16 mouse cellular contexts compared by ENCODE assay signal in genomic region chr10:81615486-81615885, GRCm38 (mm10). TPM values are rescaled to one million over a fixed set of nuclear protein-coding genes. Genes with fewer than 3 reads are reported as not detected.
DNase-seq lines count a peak whose midpoint lies in the region; ATAC-seq and TF ChIP-seq lines count a peak whose summit lies in the region.
"Had no signal": no experiment of that assay in that cellular context is flagged by ENCODE, and none has a peak within 500 bp of the region (broad histone marks: within the 10 kb centered on the region; RNA-seq: fewer than 3 reads in every experiment).

No protein-coding gene starts in this region.

- H3K9ac ChIP-seq in kidney, embryonic 15.5 days: no peak overlapping the region
- H3K9ac ChIP-seq in ES-Bruce4 (ENCODE audit: low read depth, poor library complexity, severe bottlenecking): peak overlapping the region; percentile 16; the same call in 1 of the 2 replicates
- H3K9ac ChIP-seq in limb, embryonic 11.5 days (ENCODE audit: low read length): no peak overlapping the region
- H3K9ac ChIP-seq: heart, embryonic 13.5 days; liver, embryonic 14.5 days had no signal

- peaks cover 5% of the 10 kb centered on the region; the same call in 1 of the 2 replicates for H3K4me1 ChIP-seq in kidney, embryonic 15.5 days
- H3K4me1 ChIP-seq in ES-Bruce4 (ENCODE audit: control insufficient read depth, insufficient read depth, low read length): peaks cover 7% of the 10 kb centered on the region
- no peaks in the 10 kb centered on the region for H3K4me1 ChIP-seq in limb, embryonic 11.5 days (ENCODE audit: control insufficient read depth, insufficient read depth, low read length)
- H3K4me1 ChIP-seq: heart, embryonic 13.5 days had no signal

- TF ChIP-seq POLR2A in ES-Bruce4 (IDR thresholded peaks at IDR 0.05; ENCODE audit: insufficient read depth, low read length): no peak

- TF ChIP-seq CTCF in ES-Bruce4 (IDR thresholded peaks at IDR 0.05; ENCODE audit: low read depth, low read length): no peak

- peaks cover 5% of the 10 kb centered on the region; the same call in 1 of the 2 replicates for H3K9me3 ChIP-seq in kidney, embryonic 15.5 days (replicated peaks)
- H3K9me3 ChIP-seq in ES-Bruce4 (replicated peaks; ENCODE audit: control insufficient read depth, insufficient read depth, low read length, poor library complexity, severe bottlenecking): no peaks in the 10 kb centered on the region
- H3K9me3 ChIP-seq in limb, embryonic 11.5 days (ENCODE audit: control insufficient read depth, low read length): no peaks in the 10 kb centered on the region

- no peaks in the 10 kb centered on the region for H3K36me3 ChIP-seq in kidney, embryonic 15.5 days
- no peaks in the 10 kb centered on the region for H3K36me3 ChIP-seq in ES-Bruce4 (ENCODE audit: control insufficient read depth, insufficient read depth, low read length, poor library complexity, severe bottlenecking)
- no peaks in the 10 kb centered on the region for H3K36me3 ChIP-seq in limb, embryonic 11.5 days (ENCODE audit: control insufficient read depth, insufficient read depth, low read length)
- H3K36me3 ChIP-seq: heart, embryonic 13.5 days had no signal

- no peak for DNase-seq in kidney, postnatal 25 days
- DNase-seq in embryo, embryonic 10.5 days (ENCODE audit: low spot score): peak; percentile 58
- peak; percentile 74 for DNase-seq in limb, embryonic 11.5 days (ENCODE audit: low spot score)
- DNase-seq: B cell, adult 2 months; cerebellum, adult 11 months; kidney, adult 2 months; lung, postnatal 4 days; right cerebral cortex, adult 18-20 months had no signal

- peak; percentile 90; the same call in 1 of the 2 replicates for TF ChIP-seq EP300 in ES-Bruce4 (IDR thresholded peaks at IDR 0.05; ENCODE audit: insufficient read depth, low read depth, low read length)

- peak; percentile 63; the same call in 1 of the 2 replicates for ATAC-seq in kidney, embryonic 15.5 days (replicated peaks; ENCODE audit: low FRiP score)
- ATAC-seq in limb, embryonic 11.5 days (ENCODE audit: insufficient number of reproducible peaks, low FRiP score, low TSS enrichment, low read depth): peak; percentile 67
- ATAC-seq in monocyte, adult 5-6 weeks (replicated peaks; ENCODE audit: insufficient number of reproducible peaks, low FRiP score, low TSS enrichment, poor library complexity, severe bottlenecking): no peak
- ATAC-seq in megakaryocyte-erythroid progenitor cell, adult 5-6 weeks (replicated peaks; ENCODE audit: low FRiP score, low TSS enrichment, poor library complexity, severe bottlenecking): no peak
- ATAC-seq in inflammation-experienced regulatory T-cells, adult 6 months: no peak

- no peaks in the 10 kb centered on the region for H3K27me3 ChIP-seq in kidney, embryonic 15.5 days
- H3K27me3 ChIP-seq in ES-Bruce4 (ENCODE audit: control insufficient read depth, insufficient read depth, low read length, poor library complexity, severe bottlenecking): no peaks in the 10 kb centered on the region
- H3K27me3 ChIP-seq in limb, embryonic 11.5 days (ENCODE audit: control insufficient read depth, insufficient read depth, low read length): no peaks in the 10 kb centered on the region
- H3K27me3 ChIP-seq: heart, embryonic 13.5 days had no signal

- no peak overlapping the region for H3K4me3 ChIP-seq in kidney, embryonic 15.5 days (replicated peaks)
- H3K4me3 ChIP-seq in ES-Bruce4 (ENCODE audit: low read depth, low read length): peak overlapping the region; percentile 28
- H3K4me3 ChIP-seq in limb, embryonic 11.5 days (ENCODE audit: low read depth, low read length): no peak overlapping the region
- H3K4me3 ChIP-seq: heart, embryonic 13.5 days had no signal

- no peak overlapping the region for H3K4me2 ChIP-seq in kidney, embryonic 15.5 days
- no peak overlapping the region; the same call in 1 of the 2 replicates for H3K4me2 ChIP-seq in limb, embryonic 11.5 days (ENCODE audit: low read depth, severe bottlenecking)
- H3K4me2 ChIP-seq: heart, embryonic 13.5 days had no signal

- WGBS in kidney, embryonic 15.5 days: 32% methylated on average over 6 of the region's 6 CpGs
- 50% methylated on average over 6 of the region's 6 CpGs for WGBS in limb, embryonic 11.5 days

- 0 out of 2 replicates have a peak overlapping the region, but pooled peaks have one; percentile 39 for H3K27ac ChIP-seq in kidney, embryonic 15.5 days
- H3K27ac ChIP-seq in ES-Bruce4 (ENCODE audit: insufficient read depth, low read length): peak overlapping the region; percentile 84
- H3K27ac ChIP-seq in limb, embryonic 11.5 days (replicated peaks; ENCODE audit: low read depth, low read length): peak overlapping the region; percentile 38; the same call in 1 of the 2 replicates
- H3K27ac ChIP-seq: heart, embryonic 13.5 days; liver, embryonic 14.5 days; stomach, postnatal 0 days had no signal

RNA-seq across cellular contexts. Expression of gene BC025920, which starts 9.4 kb away (rescaled TPM):
- polyA plus RNA-seq in kidney, embryonic 15.5 days (2015; fragmentation: Nextera tagmentation; extraction: Ambion mirVana): 0.62 and 0.84 TPM in 2 replicates
- polyA plus RNA-seq in ES-Bruce4 (2011; ENCODE audit: insufficient read depth, insufficient read length, low read depth, missing spikeins): 3.2 and 3.9 TPM in 2 replicates
- polyA plus RNA-seq in limb, embryonic 11.5 days (2014; fragmentation: Nextera tagmentation; extraction: Ambion mirVana): 0.63 and 1.5 TPM in 2 replicates
- total RNA-seq in monocyte, adult 5-6 weeks (2017): 0.75 to 2.4 TPM (median 1.8 TPM) in 3 replicates
- total RNA-seq in megakaryocyte-erythroid progenitor cell, adult 5-6 weeks (2014; fragmentation: Nextera tagmentation): 3.4 and 4.5 TPM in 2 replicates
- total RNA-seq in megakaryocyte-erythroid progenitor cell, adult 5-6 weeks (2017): 2.8 and 4.6 TPM in 2 replicates
- polyA plus RNA-seq in inflammation-experienced regulatory T-cells, adult 6 months (2017; shearing (Covaris generic)): 1 to 10 TPM in 2 of 3 experiments, under 1 TPM in 1; 0.69 to 5.2 (median 4.1) TPM

RNA-seq across cellular contexts. Expression of gene Sirt6, which starts 12.1 kb away (rescaled TPM):
- polyA plus RNA-seq in kidney, embryonic 15.5 days (2015; fragmentation: Nextera tagmentation; extraction: Ambion mirVana): 40.0 and 42.8 TPM in 2 replicates
- 15.0 and 16.6 TPM in 2 replicates for polyA plus RNA-seq in ES-Bruce4 (2011; ENCODE audit: insufficient read depth, insufficient read length, low read depth, missing spikeins)
- polyA plus RNA-seq in limb, embryonic 11.5 days (2014; fragmentation: Nextera tagmentation; extraction: Ambion mirVana): 46.2 and 46.5 TPM in 2 replicates
- 4.8 to 5.8 TPM (median 5.0 TPM) in 3 replicates for total RNA-seq in monocyte, adult 5-6 weeks (2017)
- total RNA-seq in megakaryocyte-erythroid progenitor cell, adult 5-6 weeks (2014; fragmentation: Nextera tagmentation): 13.7 and 18.3 TPM in 2 replicates
- 2.1 and 5.5 TPM in 2 replicates for total RNA-seq in megakaryocyte-erythroid progenitor cell, adult 5-6 weeks (2017)
- polyA plus RNA-seq in inflammation-experienced regulatory T-cells, adult 6 months (2017; shearing (Covaris generic)): 10 to 100 TPM; 23.3 to 26.7 (median 24.3) TPM

RNA-seq across cellular contexts. Expression of gene Ankrd24, which starts 12.9 kb away (rescaled TPM):
- 15.2 and 17.3 TPM in 2 replicates for polyA plus RNA-seq in kidney, embryonic 15.5 days (2015; fragmentation: Nextera tagmentation; extraction: Ambion mirVana)
- 14.2 and 16.1 TPM in 2 replicates for polyA plus RNA-seq in ES-Bruce4 (2011; ENCODE audit: insufficient read depth, insufficient read length, low read depth, missing spikeins)
- polyA plus RNA-seq in limb, embryonic 11.5 days (2014; fragmentation: Nextera tagmentation; extraction: Ambion mirVana): 4.3 and 5.5 TPM in 2 replicates
- 0.38 to 3.9 TPM (median 1.1 TPM) in 3 replicates for total RNA-seq in monocyte, adult 5-6 weeks (2017)
- 7.7 and 10.4 TPM in 2 replicates for total RNA-seq in megakaryocyte-erythroid progenitor cell, adult 5-6 weeks (2014; fragmentation: Nextera tagmentation)
- 2.1 and 3.0 TPM in 2 replicates for total RNA-seq in megakaryocyte-erythroid progenitor cell, adult 5-6 weeks (2017)
- 1 to 10 TPM in 1 of 3 experiments, under 1 TPM in 2; 0.72 to 1.3 (median 0.90) TPM for polyA plus RNA-seq in inflammation-experienced regulatory T-cells, adult 6 months (2017; shearing (Covaris generic))

RNA-seq across cellular contexts. Expression of gene Tle6, which starts 14.6 kb away (rescaled TPM):
- 15.6 and 16.8 TPM in 2 replicates for polyA plus RNA-seq in kidney, embryonic 15.5 days (2015; fragmentation: Nextera tagmentation; extraction: Ambion mirVana)
- polyA plus RNA-seq in ES-Bruce4 (2011; ENCODE audit: insufficient read depth, insufficient read length, low read depth, missing spikeins): 15.0 and 18.5 TPM in 2 replicates
- polyA plus RNA-seq in limb, embryonic 11.5 days (2014; fragmentation: Nextera tagmentation; extraction: Ambion mirVana): 11.1 and 11.6 TPM in 2 replicates
- not detected in 3 replicates for total RNA-seq in monocyte, adult 5-6 weeks (2017)
- total RNA-seq in megakaryocyte-erythroid progenitor cell, adult 5-6 weeks (2014; fragmentation: Nextera tagmentation): 7.9 and 14.3 TPM in 2 replicates
- total RNA-seq in megakaryocyte-erythroid progenitor cell, adult 5-6 weeks (2017): 3.5 and 14.3 TPM in 2 replicates
- 1 to 10 TPM in 2 of 3 experiments, under 1 TPM in 1; 0.99 to 1.9 (median 1.7) TPM for polyA plus RNA-seq in inflammation-experienced regulatory T-cells, adult 6 months (2017; shearing (Covaris generic))

RNA-seq across cellular contexts. Expression of gene Gm10778, which starts 33.4 kb away (rescaled TPM):
- polyA plus RNA-seq in kidney, embryonic 15.5 days (2015; fragmentation: Nextera tagmentation; extraction: Ambion mirVana): 3.8 and 5.0 TPM in 2 replicates
- polyA plus RNA-seq in ES-Bruce4 (2011; ENCODE audit: insufficient read depth, insufficient read length, low read depth, missing spikeins): 5.6 and 7.4 TPM in 2 replicates
- 5.5 and 6.2 TPM in 2 replicates for polyA plus RNA-seq in limb, embryonic 11.5 days (2014; fragmentation: Nextera tagmentation; extraction: Ambion mirVana)
- 1.8 to 5.2 TPM (median 4.2 TPM) in 3 replicates for total RNA-seq in monocyte, adult 5-6 weeks (2017)
- total RNA-seq in megakaryocyte-erythroid progenitor cell, adult 5-6 weeks (2014; fragmentation: Nextera tagmentation): 4.5 and 4.6 TPM in 2 replicates
- total RNA-seq in megakaryocyte-erythroid progenitor cell, adult 5-6 weeks (2017): 4.2 and 6.6 TPM in 2 replicates
- 1 to 10 TPM; 5.2 to 9.4 (median 9.1) TPM for polyA plus RNA-seq in inflammation-experienced regulatory T-cells, adult 6 months (2017; shearing (Covaris generic))

Comparison
In these comparisons a context has a peak if more than half of its experiments do, and no peak if none do; other contexts are left out.
1. ATAC-seq: peak in kidney, embryonic 15.5 days (single experiment) and limb, embryonic 11.5 days (single experiment); none in monocyte, adult 5-6 weeks (single experiment), megakaryocyte-erythroid progenitor cell, adult 5-6 weeks (single experiment) and inflammation-experienced regulatory T-cells, adult 6 months (single experiment).
2. DNase-seq: peak in embryo, embryonic 10.5 days (single experiment) and limb, embryonic 11.5 days (single experiment); none in kidney, postnatal 25 days (0 of 2).
3. Peak in every context shown above with its lines, with median percentiles within 50 percentile points of each other: H3K27ac ChIP-seq.